Comparison of ENCODE assay signal across 8 mouse cellular contexts in genomic region chr16:92696411-92697015, GRCm38 (mm10).
DNase-seq lines count a peak whose midpoint lies in the region; ATAC-seq lines count a peak whose summit lies in the region.

No protein-coding gene starts in this region.

- peak overlapping the region; percentile 98 for H3K4me2 ChIP-seq in forebrain, embryonic 12.5 days
- peak overlapping the region; percentile 98 for H3K4me2 ChIP-seq in limb, embryonic 13.5 days (replicated peaks)
- H3K4me2 ChIP-seq in midbrain, embryonic 13.5 days (replicated peaks) = peak overlapping the region; percentile 93

- H3K27me3 ChIP-seq in forebrain, embryonic 12.5 days = peaks cover 90% of the 10 kb centered on the region
- peaks cover 58% of the 10 kb centered on the region for H3K27me3 ChIP-seq in limb, embryonic 13.5 days
- H3K27me3 ChIP-seq in midbrain, embryonic 13.5 days = peaks cover 96% of the 10 kb centered on the region

- H3K36me3 ChIP-seq in forebrain, embryonic 12.5 days (replicated peaks) = no peaks in the 10 kb centered on the region
- no peaks in the 10 kb centered on the region for H3K36me3 ChIP-seq in limb, embryonic 13.5 days
- no peaks in the 10 kb centered on the region for H3K36me3 ChIP-seq in midbrain, embryonic 13.5 days

- ATAC-seq in CD4-positive, CD25-positive, alpha-beta regulatory T cell, adult 4 months = peak; percentile 45
- ATAC-seq in forebrain, embryonic 12.5 days (ENCODE audit: low FRiP score) = no peak
- peak; percentile 29 to 40; a peak in 3 of 4 replicates for ATAC-seq in hematopoietic stem cell, adult 5-6 weeks (replicated peaks in 1 of 2; ENCODE audit: insufficient read depth in 1 of 2, low FRiP score in 2 of 2, low TSS enrichment in 1 of 2, low read depth in 1 of 2, poor library complexity in 2 of 2, severe bottlenecking in 2 of 2)
- no peak for ATAC-seq in limb, embryonic 13.5 days (ENCODE audit: low FRiP score, low read depth)
- peak; percentile 18; the same call in 1 of the 2 replicates for ATAC-seq in midbrain, embryonic 13.5 days

- DNase-seq in adrenal gland, adult 8-10 months = peak; percentile 32
- DNase-seq in thymus, adult 18-20 months = peak; percentile 59 to 74
- no peak for DNase-seq in layer of hippocampus, adult 9-10 months (ENCODE audit: low spot score)

- H3K27ac ChIP-seq in forebrain, embryonic 12.5 days = no peak overlapping the region
- peak overlapping the region; percentile 22; the same call in 1 of the 2 replicates for H3K27ac ChIP-seq in limb, embryonic 13.5 days
- no peak overlapping the region for H3K27ac ChIP-seq in midbrain, embryonic 13.5 days

- H3K4me3 ChIP-seq in forebrain, embryonic 12.5 days (replicated peaks) = peak overlapping the region; percentile 47
- peak overlapping the region; percentile 59 for H3K4me3 ChIP-seq in limb, embryonic 13.5 days
- H3K4me3 ChIP-seq in midbrain, embryonic 13.5 days (replicated peaks) = peak overlapping the region; percentile 49

- H3K4me1 ChIP-seq in forebrain, embryonic 12.5 days = peaks cover 42% of the 10 kb centered on the region
- peaks cover 51% of the 10 kb centered on the region for H3K4me1 ChIP-seq in limb, embryonic 13.5 days
- peaks cover 36% of the 10 kb centered on the region for H3K4me1 ChIP-seq in midbrain, embryonic 13.5 days (replicated peaks)

- no peak overlapping the region for H3K9ac ChIP-seq in forebrain, embryonic 12.5 days
- peak overlapping the region; percentile 74 for H3K9ac ChIP-seq in limb, embryonic 13.5 days
- no peak overlapping the region for H3K9ac ChIP-seq in midbrain, embryonic 13.5 days (replicated peaks)

- under 1% methylated on average over 24 of the region's 24 CpGs for WGBS in forebrain, embryonic 12.5 days
- under 1% methylated on average over 24 of the region's 24 CpGs for WGBS in limb, embryonic 13.5 days
- under 1% methylated on average over 24 of the region's 24 CpGs for WGBS in midbrain, embryonic 13.5 days

- H3K9me3 ChIP-seq in forebrain, embryonic 12.5 days = no peaks in the 10 kb centered on the region
- H3K9me3 ChIP-seq in limb, embryonic 13.5 days = no peaks in the 10 kb centered on the region
- H3K9me3 ChIP-seq in midbrain, embryonic 13.5 days = no peaks in the 10 kb centered on the region

Comparison
In these comparisons a context has a peak if more than half of its experiments do, and no peak if none do; other contexts are left out.
1. ATAC-seq: peak in CD4-positive, CD25-positive, alpha-beta regulatory T cell, adult 4 months (single experiment), hematopoietic stem cell, adult 5-6 weeks (2 of 2) and midbrain, embryonic 13.5 days (single experiment); none in forebrain, embryonic 12.5 days (single experiment) and limb, embryonic 13.5 days (single experiment).
2. Peak in every context shown above with its lines, with median percentiles within 50 percentile points of each other: H3K4me2 ChIP-seq and H3K4me3 ChIP-seq.